Mouse (Mus musculus) stomach, postnatal 0 days (tissue): Measurements from ENCODE around the gene Ildr1. TPM values are rescaled to one million over a fixed set of nuclear protein-coding genes. Genes with fewer than 3 reads are reported as not detected.

ENCODE experiments used
- ATAC-seq: fragments of 200-750 bp; cut with Nextera tagmentation; 2 replicates; pipeline ENCODE4 v1.8.0; 2017; ENCODE audit not compliant: low FRiP score, low TSS enrichment
- DNase-seq: peaks from one replicate; pipeline ENCODE4 v3.0.0-alpha.2; 2016; ENCODE audit warnings: low spot score
- H3K27ac ChIP-seq: fragments of 300-500 bp; sonication (generic); replicated peaks from 2 replicates; pipeline ENCODE4 v1.5.1; 2014; ENCODE audit warnings: mild to moderate bottlenecking, control low read depth
- H3K27me3 ChIP-seq: fragments of 300-500 bp; sonication (generic); 2 replicates; pipeline ENCODE4 v1.6.1; 2014; ENCODE audit warnings: low read length; ENCODE audit not compliant: control insufficient read depth, insufficient read depth
- H3K36me3 ChIP-seq: fragments of 300-500 bp; sonication (generic); 2 replicates; pipeline ENCODE4 v1.6.1; 2014; ENCODE audit warnings: low read length, mixed read lengths; ENCODE audit not compliant: control insufficient read depth, insufficient read depth
- H3K4me1 ChIP-seq: fragments of 300-500 bp; sonication (generic); replicated peaks from 2 replicates; pipeline ENCODE4 v1.6.1; 2014; ENCODE audit warnings: antibody characterized with exemption; ENCODE audit not compliant: control insufficient read depth, insufficient read depth
- H3K4me2 ChIP-seq: fragments of 300-500 bp; sonication (generic); replicated peaks from 2 replicates; pipeline ENCODE4 v1.6.1; 2014; ENCODE audit warnings: low read depth, mild to moderate bottlenecking, control low read depth, moderate library complexity
- H3K4me3 ChIP-seq: fragments of 300-500 bp; sonication (generic); 2 replicates; pipeline ENCODE4 v1.5.1; 2014; ENCODE audit warnings: low read depth, low read length, control low read depth
- H3K9ac ChIP-seq: fragments of 300-500 bp; sonication (generic); 2 replicates; pipeline ENCODE4 v1.6.1; 2014; ENCODE audit warnings: mild to moderate bottlenecking, low read length, control low read depth, mixed read lengths
- H3K9me3 ChIP-seq: fragments of 300-500 bp; sonication (generic); 2 replicates; pipeline ENCODE4 v1.6.1; 2016; ENCODE audit warnings: low read length; ENCODE audit not compliant: control insufficient read depth
- CTCF ChIP-seq: IDR thresholded peaks from 2 replicates; pipeline ENCODE4 v1.5.1; 2016; ENCODE audit warnings: antibody characterized with exemption, low read depth, mild to moderate bottlenecking, moderate library complexity
- EP300 ChIP-seq: optimal IDR thresholded peaks from 2 replicates; pipeline ENCODE3; 2016; ENCODE audit warnings: antibody characterized with exemption
- WGBS: fragments of 180-500 bp; shearing (Covaris S2); extraction: QIAGEN DNeasy Blood & Tissue Kit; methylation state at CpG from one replicate; pipeline ENCODE4 v1.1.7; 2014; 5-methylcytosine and 5-hydroxymethylcytosine counted together
- polyA plus RNA-seq: library from polyadenylated mRNA; unstranded; fragments of >200 nt; fragmentation: Nextera tagmentation; extraction: Ambion mirVana; gene quantifications from 2 replicates; pipeline ENCODE4 v1.2.1, GENCODE M21; 2015

Ildr1 gene
- polyA plus RNA-seq, 1 experiment from 2014 or later = 2.5 TPM

DNA sequence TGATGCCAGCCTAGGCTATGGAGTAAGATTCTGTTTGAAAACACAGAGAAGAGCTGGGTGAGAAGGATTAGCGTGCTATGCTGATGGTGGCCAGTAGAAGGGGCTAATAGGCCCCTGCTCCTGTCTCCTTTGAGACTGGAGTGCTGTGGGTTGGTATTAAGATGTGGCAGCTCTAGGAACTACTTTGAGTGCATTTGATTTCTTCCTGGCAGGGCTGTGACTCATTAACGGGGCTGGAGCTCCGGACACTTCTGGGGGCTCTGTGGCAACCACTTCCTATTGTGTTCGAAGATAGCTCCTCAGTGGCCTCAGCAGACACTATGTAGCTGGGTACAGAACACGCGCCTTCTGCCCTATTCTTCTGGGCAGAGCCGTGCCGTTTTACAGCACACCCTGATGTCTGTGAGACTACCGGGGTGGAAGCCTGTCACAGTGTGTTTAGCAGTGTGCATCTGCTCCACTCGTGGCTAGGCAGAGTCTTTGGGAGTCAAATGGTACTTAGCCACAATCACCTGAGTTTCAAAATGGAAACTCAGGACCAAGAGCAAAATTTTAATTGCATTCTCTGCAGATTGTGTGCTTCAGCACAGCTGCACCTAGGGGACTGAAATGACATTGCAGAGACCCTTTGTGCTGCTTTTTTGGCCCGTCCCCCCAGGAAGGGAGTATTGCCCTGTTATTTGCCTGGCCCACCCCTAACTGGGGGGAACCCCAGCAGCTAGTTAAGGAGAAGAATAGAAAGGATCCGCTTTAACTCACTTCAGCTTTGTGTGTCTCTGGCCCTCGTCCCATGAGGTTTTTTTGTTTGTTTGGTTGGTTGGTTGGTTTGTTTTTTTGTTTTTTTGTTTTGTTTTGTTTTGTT, 26.6 kb downstream of the Ildr1 start:
- DNase-seq (no peak), ATAC-seq (no peak)
- Histone ChIP-seq H3K9me3 (no peaks in the 10 kb centered on the region), H3K36me3 (no peaks in the 10 kb centered on the region), H3K4me3 (no peak overlapping the region), H3K27me3 (no peaks in the 10 kb centered on the region), H3K4me2 (no peak overlapping the region), H3K27ac (no peak overlapping the region), H3K9ac (no peak overlapping the region), H3K4me1 (no peaks in the 10 kb centered on the region)
- WGBS = 73% methylated on average over 13 of the region's 13 CpGs
- TF ChIP-seq EP300 (no peak), CTCF (peak; percentile 56)

DNA sequence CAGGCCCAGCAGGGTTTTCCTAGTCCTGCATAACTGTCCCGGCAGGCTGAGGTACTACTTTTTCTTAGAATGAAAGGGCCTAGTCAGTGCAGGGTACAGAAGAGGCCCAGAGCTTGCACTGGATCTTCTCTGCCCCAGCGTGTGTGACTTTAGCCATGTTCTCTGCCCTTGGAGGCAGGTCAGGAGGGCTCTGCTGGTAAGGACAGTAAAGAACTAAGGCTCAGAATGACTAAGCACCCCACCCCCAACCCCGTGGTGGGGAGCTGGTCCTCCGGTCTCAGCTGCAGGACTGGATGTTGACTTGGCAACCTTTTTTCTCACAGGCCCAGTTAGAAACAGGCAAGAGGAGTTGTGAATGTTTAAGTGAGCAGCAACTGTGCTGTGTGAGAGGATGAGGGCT, 29.0 kb downstream of the Ildr1 start:
- H3K9me3 ChIP-seq = no peaks in the 10 kb centered on the region
- TF ChIP-seq EP300 = no peak
- TF ChIP-seq CTCF = no peak
- WGBS = 42% methylated on average over 4 of the region's 4 CpGs

DNA sequence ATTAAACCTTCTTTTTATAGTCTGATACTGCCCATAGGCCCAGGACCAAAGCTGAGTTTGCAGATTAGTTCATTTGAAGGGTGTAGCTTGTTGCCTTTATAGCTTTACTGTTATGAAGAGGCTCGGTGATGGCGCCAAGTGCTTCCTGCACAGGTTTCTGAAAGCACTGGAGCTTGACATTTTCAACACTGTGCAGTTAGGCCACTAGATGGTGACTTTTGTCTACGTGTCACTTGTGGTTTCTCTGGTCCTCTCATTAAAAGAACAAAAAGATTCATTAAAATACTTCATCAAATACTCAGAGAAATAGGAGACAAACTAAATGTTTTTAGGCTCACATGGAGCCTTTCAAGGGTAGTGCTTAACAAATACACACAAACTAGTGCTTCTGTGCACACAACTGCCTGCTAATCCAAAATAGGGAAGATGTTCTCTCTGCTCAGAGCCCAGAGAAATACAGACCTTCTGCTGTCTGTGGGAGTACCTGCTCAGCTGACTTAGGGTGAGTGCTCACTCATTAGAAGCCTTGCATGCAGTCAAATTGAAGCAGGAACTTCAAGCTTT, 30.2 kb downstream of the Ildr1 start:
- H3K27me3 ChIP-seq = no peaks in the 10 kb centered on the region
- ATAC-seq (no peak), DNase-seq (no peak)
- TF ChIP-seq CTCF = peak; percentile 67
- TF ChIP-seq EP300 = no peak
- H3K36me3 ChIP-seq = no peaks in the 10 kb centered on the region
- H3K4me2 ChIP-seq = no peak overlapping the region
- H3K27ac ChIP-seq = no peak overlapping the region
- 55% methylated on average over 3 of the region's 3 CpGs for WGBS
- no peaks in the 10 kb centered on the region for H3K4me1 ChIP-seq
- H3K4me3 ChIP-seq = no peak overlapping the region
- no peak overlapping the region for H3K9ac ChIP-seq
- H3K9me3 ChIP-seq = no peaks in the 10 kb centered on the region

More for the DNA sequence above, 29.0 kb downstream of the Ildr1 start:
- Histone ChIP-seq H3K4me2 (no peak overlapping the region), H3K36me3 (no peaks in the 10 kb centered on the region), H3K4me1 (no peaks in the 10 kb centered on the region), H3K27me3 (no peaks in the 10 kb centered on the region), H3K9ac (no peak overlapping the region), H3K27ac (no peak overlapping the region), H3K4me3 (no peak overlapping the region)
- ATAC-seq (no peak), DNase-seq (no peak)

DNA sequence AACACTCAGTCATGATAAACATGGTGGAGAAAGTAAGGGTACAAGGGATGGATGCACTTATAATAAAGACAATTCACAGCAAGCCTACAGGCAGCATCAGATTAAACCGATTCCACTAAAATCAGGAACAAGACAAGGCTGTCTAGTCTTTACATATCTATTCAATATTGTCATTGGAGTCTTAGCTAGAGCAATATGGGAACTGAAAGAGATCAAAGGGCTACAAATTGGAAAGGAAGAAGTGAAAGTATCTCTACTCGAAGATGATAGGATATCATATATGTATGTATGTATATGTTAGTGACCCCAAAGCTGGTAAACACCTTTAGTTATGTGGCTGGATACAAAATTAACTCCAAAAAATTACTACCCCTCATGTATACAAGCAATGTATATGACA, 35.2 kb downstream of the Ildr1 start:
- no peak for TF ChIP-seq CTCF
- no peak for TF ChIP-seq EP300
- no peak overlapping the region for H3K4me2 ChIP-seq
- no peak overlapping the region for H3K4me3 ChIP-seq
- no peaks in the 10 kb centered on the region for H3K4me1 ChIP-seq
- no peak overlapping the region for H3K9ac ChIP-seq
- DNase-seq (no peak), ATAC-seq (no peak)
- no peaks in the 10 kb centered on the region for H3K27me3 ChIP-seq
- H3K36me3 ChIP-seq = no peaks in the 10 kb centered on the region
- H3K9me3 ChIP-seq = no peaks in the 10 kb centered on the region
- no peak overlapping the region for H3K27ac ChIP-seq
- 88% methylated on average over 2 of the region's 2 CpGs for WGBS

DNA sequence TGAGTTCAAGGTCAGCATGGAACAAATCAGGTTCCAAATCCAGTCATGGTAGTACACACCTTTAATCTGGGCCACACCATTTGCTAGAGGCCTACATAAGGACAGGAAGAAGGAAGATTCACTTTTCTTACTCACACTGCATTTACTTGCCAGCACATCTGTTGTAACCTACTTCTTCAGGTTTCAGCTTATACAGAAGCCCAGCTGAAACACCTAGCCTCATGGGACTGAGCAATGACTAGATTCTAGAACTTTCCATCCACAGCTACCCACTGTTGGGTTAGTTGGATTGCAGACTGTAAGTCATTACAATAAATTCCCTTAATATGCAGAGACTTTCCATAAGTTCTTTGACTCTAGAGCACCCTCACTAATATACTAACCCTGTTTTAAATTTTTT, 38.8 kb downstream of the Ildr1 start:
- Histone ChIP-seq H3K36me3 (no peaks in the 10 kb centered on the region), H3K27ac (no peak overlapping the region), H3K4me3 (no peak overlapping the region), H3K9ac (no peak overlapping the region), H3K27me3 (no peaks in the 10 kb centered on the region), H3K4me1 (no peaks in the 10 kb centered on the region), H3K4me2 (no peak overlapping the region), H3K9me3 (no peaks in the 10 kb centered on the region)
- TF ChIP-seq EP300 (no peak), CTCF (no peak)
- DNase-seq (no peak), ATAC-seq (no peak)

DNA sequence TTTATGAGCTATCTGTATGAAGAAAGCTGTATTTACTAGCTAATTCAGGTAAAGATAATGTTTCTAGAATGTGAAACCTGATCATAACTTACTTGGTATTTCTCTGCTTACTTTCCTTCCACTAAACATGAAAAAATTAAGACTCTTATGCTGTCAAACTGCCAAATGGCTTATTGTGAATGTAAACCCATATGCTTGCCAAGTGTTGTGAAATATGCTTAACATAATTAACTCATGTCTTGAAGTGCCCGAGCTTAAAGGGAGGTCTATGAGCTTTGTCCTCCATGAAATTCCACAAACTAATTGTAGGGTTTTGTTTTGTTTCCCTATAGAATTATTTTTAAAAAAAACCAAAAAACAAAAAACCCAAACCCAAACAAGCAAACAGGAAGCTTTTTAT, 40.0 kb downstream of the Ildr1 start:
- no peaks in the 10 kb centered on the region for H3K9me3 ChIP-seq
- H3K36me3 ChIP-seq = no peaks in the 10 kb centered on the region
- no peaks in the 10 kb centered on the region for H3K4me1 ChIP-seq
- no peak overlapping the region for H3K4me3 ChIP-seq
- DNase-seq (no peak), ATAC-seq (no peak)
- H3K9ac ChIP-seq = no peak overlapping the region
- H3K27ac ChIP-seq = no peak overlapping the region
- TF ChIP-seq CTCF (no peak), EP300 (no peak)
- H3K27me3 ChIP-seq = no peaks in the 10 kb centered on the region
- 27% methylated on average over 1 of the region's 1 CpGs for WGBS
- no peak overlapping the region for H3K4me2 ChIP-seq
